Mouse (Mus musculus): ENCODE measurements around the gene Slc4a8.

Slc4a8 gene

GRCm38 (mm10) chr15:100761419-100762185 lies at the start of gene Slc4a8:
TSS of gene Slc4a8 (plus strand) at chr15:100761747.
- DNase-seq (ENCODE audit: low read depth in 1 of 2, low spot score in 2 of 2): peak; percentile 53 to 68

DNA sequence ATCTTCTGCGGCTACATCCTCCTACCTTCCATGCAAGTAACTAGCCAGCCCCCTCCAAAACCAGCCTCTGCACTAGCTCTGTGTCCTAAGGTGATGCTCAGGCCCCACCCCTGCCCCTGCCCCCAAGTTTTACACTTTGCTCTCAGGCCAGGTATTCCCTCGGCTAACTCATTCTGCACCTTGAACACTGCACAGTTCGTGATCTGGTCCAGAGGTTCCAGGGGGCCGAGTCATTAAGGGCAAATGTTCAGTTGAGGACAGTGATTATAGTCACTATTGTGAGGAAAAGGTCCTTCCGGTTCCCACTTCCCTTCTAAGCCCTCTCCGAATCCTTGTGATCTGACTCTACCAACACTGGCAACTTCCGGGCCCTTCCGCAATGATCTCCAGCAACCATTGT lies 47.1 kb upstream of the Slc4a8 start:
- DNase-seq (ENCODE audit: low read depth in 1 of 2, low spot score in 2 of 2): no peak

DNA sequence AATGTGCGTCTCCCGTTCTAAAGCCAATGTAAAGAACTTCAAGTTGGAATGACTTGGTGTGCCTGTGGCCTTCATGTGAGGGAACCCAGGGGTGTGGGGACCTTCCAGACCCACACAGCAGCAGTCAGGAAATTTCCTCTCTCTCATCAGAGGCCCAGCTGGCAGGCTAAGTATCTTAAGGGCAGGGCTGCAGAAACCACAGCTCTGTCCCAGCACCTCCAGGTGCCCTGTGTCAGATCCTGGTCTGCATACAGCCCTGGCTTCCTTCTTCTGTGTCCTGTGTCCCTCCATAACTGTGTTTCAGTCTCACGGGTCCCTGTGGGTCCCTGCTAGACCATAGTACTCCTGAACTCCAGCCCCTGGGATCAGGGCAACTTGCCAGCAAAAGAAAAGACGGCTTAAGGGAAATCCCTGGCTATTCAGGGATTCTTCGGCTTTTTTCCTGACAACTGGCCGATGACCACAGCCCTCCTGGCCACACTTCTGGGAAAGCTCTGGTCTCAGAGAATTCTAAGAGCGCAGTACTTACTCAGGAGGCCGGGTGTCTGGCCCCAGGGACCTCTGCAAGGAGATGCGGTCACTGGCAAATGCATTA lies 46.1 kb upstream of the Slc4a8 start:
- no peak for DNase-seq (ENCODE audit: low read depth in 1 of 2, low spot score in 2 of 2)

DNA sequence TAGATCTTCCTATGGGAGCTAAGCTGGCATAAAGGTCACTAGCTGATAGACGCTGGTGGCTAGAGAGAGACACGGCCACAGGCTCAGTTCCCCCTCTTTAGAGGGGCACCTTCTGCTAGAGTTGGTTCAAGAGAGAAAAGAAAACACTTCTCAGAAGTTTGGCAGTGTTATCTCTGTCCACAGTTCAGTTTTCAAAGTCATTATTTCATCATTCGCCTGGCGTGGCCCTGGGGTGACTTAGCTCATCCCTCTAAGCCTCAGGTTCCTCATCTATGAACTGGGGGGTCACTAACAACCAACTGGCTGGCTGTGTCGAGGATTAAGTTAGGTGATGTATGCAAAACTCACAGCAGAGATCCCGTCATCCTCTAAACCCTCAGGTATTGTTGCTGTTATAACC lies 43.6 kb upstream of the Slc4a8 start:
- no peak for DNase-seq (ENCODE audit: low read depth in 1 of 2, low spot score in 2 of 2)

GRCm38 (mm10) chr15:100718572-100718971 lies 43.0 kb upstream of the Slc4a8 start:
- no peak for DNase-seq (ENCODE audit: low read depth in 1 of 2, low spot score in 2 of 2)

DNA sequence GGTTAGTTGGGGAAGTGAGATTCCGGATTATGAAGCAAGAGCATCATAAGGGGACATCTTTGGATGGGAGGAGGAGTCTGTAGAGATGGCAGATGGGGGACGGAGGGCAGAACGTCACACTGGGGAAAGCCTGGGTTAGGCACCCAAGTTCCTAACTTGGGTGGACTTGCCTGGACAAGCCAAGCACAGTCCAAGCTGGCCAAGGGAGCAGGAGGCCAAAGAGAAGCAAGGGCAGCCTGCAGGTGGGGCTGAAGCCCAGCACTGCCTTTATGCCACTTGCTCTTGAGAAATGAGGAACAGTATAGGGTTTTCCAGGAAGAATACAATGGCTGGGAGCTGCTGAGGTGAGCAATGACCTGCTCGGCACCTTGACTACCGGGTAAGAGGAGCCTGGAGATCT lies 42.3 kb upstream of the Slc4a8 start:
- no peak for DNase-seq (ENCODE audit: low read depth in 1 of 2, low spot score in 2 of 2)

- no peak for DNase-seq (ENCODE audit: low read depth in 1 of 2, low spot score in 2 of 2)
Measured at GRCm38 (mm10) chr15:100720066-100720465, 41.5 kb upstream of the Slc4a8 start.

DNA sequence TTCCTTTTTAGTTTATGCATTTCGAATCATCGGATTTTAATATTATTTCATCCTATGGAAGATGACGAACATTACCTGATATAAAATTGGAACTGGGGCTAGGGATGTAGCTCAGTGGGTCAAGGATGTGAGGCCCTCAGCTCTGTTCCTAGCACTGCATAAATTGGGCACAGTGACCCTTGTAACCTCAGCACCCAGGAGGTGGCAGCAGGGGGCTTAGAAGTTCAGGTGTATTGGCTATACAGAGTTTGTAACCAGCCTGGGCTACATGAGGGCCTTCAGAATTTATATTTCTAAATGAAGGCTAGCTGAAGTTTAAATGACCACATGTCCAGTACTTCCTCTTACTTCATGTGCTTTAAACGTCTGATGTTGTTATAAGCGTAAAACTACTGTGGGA lies 40.1 kb upstream of the Slc4a8 start:
- no peak for DNase-seq (ENCODE audit: low read depth in 1 of 2, low spot score in 2 of 2)

DNA sequence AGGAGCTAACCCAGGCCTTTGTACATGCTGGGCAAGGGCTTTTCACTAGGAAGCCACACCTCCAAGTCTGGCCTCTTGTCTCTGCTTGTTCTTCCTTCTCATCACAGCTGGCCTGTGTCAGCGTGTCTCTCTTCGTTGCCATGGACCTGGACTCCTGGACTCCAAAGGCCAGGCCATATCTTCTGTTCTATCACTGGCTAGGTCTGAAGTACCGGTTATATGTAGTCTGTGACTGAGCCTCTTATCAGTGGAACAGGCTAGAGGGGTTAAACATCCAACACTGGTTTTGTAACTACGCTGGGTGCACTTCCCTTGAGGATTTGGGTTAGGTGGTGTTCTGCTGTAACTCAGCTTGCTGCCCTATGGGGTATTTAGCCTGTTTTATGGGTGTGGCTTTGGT lies 39.5 kb upstream of the Slc4a8 start:
- no peak for DNase-seq (ENCODE audit: low read depth in 1 of 2, low spot score in 2 of 2)

DNA sequence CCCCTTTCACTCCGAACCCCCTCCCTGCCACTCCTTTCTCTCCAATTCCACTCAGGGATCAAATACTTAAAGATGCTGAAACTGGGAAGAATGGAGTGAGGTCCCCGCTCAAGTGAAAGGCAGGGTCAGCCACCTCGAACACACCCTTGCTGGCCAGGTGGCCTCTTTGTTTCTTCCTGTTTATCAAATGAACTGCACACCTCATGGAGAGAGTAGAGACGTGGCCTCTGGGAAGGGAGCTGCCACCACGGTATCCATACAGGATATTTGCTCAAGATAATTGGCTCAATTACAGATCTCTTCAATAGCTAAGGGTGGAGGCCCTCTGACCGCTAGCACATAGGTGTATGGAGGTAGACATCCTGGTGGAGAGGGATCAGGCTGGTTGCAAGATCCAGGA lies 39.0 kb upstream of the Slc4a8 start:
- no peak for DNase-seq (ENCODE audit: low read depth in 1 of 2, low spot score in 2 of 2)

- no peak for DNase-seq (ENCODE audit: low read depth in 1 of 2, low spot score in 2 of 2)
Measured at GRCm38 (mm10) chr15:100723505-100723904, 38.0 kb upstream of the Slc4a8 start.

GRCm38 (mm10) chr15:100726721-100727120 lies 34.8 kb upstream of the Slc4a8 start:
- no peak for DNase-seq (ENCODE audit: low read depth in 1 of 2, low spot score in 2 of 2)

GRCm38 (mm10) chr15:100727834-100728233 lies 33.7 kb upstream of the Slc4a8 start:
- DNase-seq (ENCODE audit: low read depth in 1 of 2, low spot score in 2 of 2): no peak

DNA sequence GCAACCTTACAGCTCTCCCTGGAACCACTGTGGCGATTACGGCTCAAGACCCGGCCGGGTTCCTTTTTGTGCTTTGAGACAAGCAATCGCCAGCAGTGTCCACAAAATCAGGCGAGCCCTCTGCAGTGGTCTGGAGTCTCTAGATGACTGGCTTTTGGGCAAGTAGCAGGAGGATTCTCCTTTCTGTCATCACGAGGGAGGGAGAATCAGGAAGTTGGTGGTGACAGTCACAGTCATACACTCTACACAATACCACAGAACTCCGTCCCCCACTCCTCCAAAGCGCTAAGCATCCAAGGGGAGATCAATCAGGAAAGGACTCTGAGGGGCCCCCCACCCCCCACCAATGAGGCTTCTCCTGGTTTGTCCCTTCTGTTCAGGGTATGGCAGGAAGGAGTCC lies 33.0 kb upstream of the Slc4a8 start:
- peak; percentile 54 to 62 for DNase-seq (ENCODE audit: low read depth in 1 of 2, low spot score in 2 of 2)

DNA sequence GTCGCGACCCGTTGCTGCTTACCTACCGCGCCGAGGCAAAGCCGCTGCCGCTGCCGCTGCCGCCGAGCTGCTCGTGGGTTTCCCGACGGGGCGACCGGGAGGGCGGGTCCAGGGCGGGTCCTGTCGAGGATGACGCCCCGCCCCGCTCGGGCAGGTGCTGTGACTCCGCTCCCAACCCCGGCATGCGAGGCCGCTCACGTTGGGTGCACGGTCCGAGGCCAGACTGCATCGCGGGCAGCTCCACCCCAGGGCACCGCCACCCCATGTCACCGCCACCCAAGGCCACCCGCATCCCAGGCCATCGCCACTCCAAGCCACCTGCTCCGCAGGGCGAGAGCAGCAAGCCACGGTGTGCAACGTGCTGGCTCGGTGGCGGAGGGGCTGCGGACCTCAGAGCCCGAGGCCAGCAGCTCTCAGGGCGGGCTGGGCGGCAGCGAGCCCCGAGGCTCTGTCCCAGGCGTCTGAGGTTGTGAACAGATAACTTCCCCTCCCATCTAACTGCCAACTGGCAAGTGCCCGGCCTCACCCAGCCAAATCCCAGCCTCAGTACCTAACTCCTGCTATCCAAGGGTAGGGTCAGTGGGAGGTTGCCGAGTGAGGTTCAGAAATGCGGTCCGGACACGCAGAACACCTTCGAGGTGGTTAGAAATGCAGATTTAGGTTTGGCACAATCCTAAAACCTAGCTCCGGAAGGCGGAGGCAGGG lies 32.1 kb upstream of the Slc4a8 start, which contains the start of gene Galnt6:
Gene Galnt6, minus strand, starts transcription at position 96 of the 705 bp plus-strand sequence.
- peak in 1 of 2 experiments; percentile 37 for DNase-seq (ENCODE audit: low read depth in 1 of 2, low spot score in 2 of 2)

- DNase-seq (ENCODE audit: low read depth in 1 of 2, low spot score in 2 of 2): no peak
Measured at GRCm38 (mm10) chr15:100731081-100731480, 30.5 kb upstream of the Slc4a8 start.

DNA sequence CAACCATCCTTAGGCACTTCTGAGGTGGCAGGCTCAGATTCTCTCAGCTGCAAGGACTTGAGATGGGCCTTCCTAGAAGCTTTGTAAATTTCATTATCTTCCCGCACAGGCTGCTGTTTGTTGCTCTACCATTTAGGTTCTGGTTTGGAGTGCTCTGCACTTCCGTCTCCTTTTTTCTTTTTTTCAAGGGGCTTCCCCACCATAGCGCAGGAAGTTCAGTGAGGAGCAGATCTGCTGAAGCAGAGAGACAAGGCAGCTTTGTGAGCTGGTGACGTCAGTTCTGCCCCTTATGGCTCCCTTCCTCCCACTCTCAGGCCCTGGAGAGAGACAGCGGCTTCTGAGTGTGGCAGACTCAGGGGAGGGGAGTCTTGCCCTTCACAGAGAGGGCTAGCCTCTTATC lies 29.0 kb upstream of the Slc4a8 start:
- no peak for DNase-seq (ENCODE audit: low read depth in 1 of 2, low spot score in 2 of 2)

DNA sequence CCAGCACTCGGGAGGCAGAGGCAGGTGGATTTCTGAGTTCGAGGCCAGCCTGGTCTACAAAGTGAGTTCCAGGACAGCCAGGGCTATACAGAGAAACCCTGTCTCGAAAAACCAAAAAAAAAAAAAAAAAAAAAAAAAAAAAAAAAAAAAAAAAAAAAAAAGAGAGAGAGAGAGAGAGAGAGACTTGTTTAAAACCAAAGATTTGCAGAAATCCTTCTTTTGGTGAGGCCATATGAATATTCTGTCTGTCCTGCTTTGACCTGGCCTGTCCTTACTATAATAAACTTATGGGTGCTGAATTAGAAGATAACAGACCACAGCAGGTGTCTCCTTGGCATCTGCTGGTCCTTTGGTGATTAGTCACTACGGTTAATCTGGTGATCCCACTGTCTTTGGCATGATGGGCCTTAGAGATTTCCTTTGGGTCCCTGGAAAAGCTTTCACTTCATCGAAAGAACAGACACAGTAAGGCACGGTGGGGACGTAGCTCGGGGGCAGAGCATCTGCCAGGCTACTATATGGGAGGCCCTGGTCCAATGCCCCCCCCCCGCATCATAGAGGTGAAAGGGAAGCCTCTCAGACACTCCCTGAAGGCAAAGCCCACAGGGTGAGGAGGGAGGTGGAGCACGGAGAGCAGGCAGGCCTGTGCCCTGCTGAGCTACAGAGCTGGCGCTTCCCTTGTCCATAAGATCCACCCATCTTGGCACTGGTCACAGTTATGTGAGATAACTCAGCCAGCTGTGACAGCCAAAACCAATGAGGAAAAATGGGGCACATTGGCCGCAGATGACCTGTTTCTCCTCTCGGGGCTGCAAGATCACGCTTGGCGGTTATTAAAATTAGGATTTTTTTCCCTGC lies 26.2 kb upstream of the Slc4a8 start:
- no peak for DNase-seq (ENCODE audit: low read depth in 1 of 2, low spot score in 2 of 2)

- no peak for DNase-seq (ENCODE audit: low read depth in 1 of 2, low spot score in 2 of 2)
Measured at GRCm38 (mm10) chr15:100735953-100736300, 25.6 kb upstream of the Slc4a8 start.

DNA sequence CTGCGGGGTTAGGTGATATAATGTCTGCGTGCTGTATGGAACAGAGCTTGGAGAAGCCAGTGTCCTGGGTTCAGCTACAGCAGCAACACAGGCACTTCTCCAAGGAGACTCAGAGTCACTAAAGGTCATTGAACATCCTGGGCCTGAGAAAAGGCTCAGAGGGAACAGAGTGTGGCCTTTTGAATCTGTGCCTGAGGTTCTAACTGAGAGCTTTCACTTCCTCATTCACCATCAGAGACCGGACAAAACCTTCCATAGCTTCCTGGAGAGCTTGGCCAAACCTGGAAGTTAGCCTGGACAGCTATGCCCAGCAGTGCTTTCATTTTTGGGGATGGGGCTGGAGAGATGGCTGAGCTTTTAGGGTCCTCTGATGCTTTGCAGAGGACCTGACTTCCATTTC lies 23.9 kb upstream of the Slc4a8 start:
- DNase-seq (ENCODE audit: low read depth in 1 of 2, low spot score in 2 of 2): peak in 1 of 2 experiments; percentile 25

DNA sequence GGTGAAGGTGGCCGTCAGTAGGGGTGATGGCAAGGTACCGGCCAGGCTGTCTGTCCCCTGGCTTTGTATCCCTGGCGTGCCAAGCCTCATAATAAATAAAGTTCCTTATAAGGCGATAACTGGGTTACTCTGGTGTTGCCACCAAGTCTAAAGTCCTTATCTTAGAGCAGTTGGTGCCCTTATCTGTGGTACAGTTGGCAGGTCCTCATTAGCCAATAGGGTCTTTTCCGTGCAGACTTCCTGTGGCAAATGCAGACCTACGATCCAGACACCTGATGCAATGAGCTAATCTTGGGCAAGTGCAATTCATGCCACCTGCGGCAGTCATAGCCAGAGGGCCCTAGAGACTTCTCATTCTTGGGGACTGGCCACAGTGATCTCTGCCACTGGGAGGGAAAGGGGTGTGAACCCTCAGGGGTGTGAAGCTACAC lies 23.2 kb upstream of the Slc4a8 start:
- DNase-seq (ENCODE audit: low read depth in 1 of 2, low spot score in 2 of 2): no peak
